Mouse (Mus musculus) forebrain, embryonic 12.5 days (tissue): ENCODE measurements at regions not wholly inside any gene's neighbourhood (a gene's known extent, or its start where the extent isn't known, plus 50 kb on each side); places are given as distances from the start of the nearest gene placed in this dataset.
A peak's percentile ranks its signal among the peaks of the same experiment; 100 is the strongest.

Source experiments
- ATAC-seq: fragments of 200-750 bp; cut with Nextera tagmentation; 2 replicates; pipeline ENCODE4 v1.8.0; 2017; ENCODE audit warnings: moderate TSS enrichment; ENCODE audit not compliant: low FRiP score
- H3K27ac ChIP-seq: fragments of 300-500 bp; sonication (generic); 2 replicates; pipeline ENCODE4 v1.5.1; 2016; ENCODE audit warnings: mild to moderate bottlenecking
- H3K27me3 ChIP-seq: fragments of 300-500 bp; sonication (generic); 2 replicates; pipeline ENCODE4 v1.6.1; 2016; ENCODE audit warnings: mild to moderate bottlenecking
- H3K36me3 ChIP-seq: fragments of 300-500 bp; sonication (generic); replicated peaks from 2 replicates; pipeline ENCODE4 v1.6.1; 2016; ENCODE audit warnings: mild to moderate bottlenecking
- H3K4me1 ChIP-seq: fragments of 300-500 bp; sonication (generic); 2 replicates; pipeline ENCODE4 v1.6.1; 2016
- H3K4me2 ChIP-seq: fragments of 300-500 bp; sonication (generic); 2 replicates; pipeline ENCODE4 v1.6.1; 2016; ENCODE audit warnings: mild to moderate bottlenecking, moderate library complexity
- H3K4me3 ChIP-seq: fragments of 300-500 bp; sonication (generic); replicated peaks from 2 replicates; pipeline ENCODE4 v1.5.1; 2016; ENCODE audit warnings: mild to moderate bottlenecking
- H3K9ac ChIP-seq: fragments of 300-500 bp; sonication (generic); 2 replicates; pipeline ENCODE4 v1.6.1; 2016; ENCODE audit warnings: mild to moderate bottlenecking
- H3K9me3 ChIP-seq: fragments of 300-500 bp; sonication (generic); 2 replicates; pipeline ENCODE4 v1.6.1; 2016
- WGBS: fragments of 180-500 bp; shearing (Covaris S2); methylation state at CpG from one replicate; pipeline ENCODE4 v1.1.7; 2016; 5-methylcytosine and 5-hydroxymethylcytosine counted together

- WGBS, result 77% methylated on average over 4 of the region's 4 CpGs
Observed at GRCm38 (mm10) chr3:62047704-62048506, 290.2 kb upstream of the Arhgef26 start.

GRCm38 (mm10) chr3:62054237-62054636 lies 283.9 kb upstream of the Arhgef26 start:
- H3K9ac ChIP-seq, result no peak overlapping the region
- 90% methylated on average over 1 of the region's 1 CpGs for WGBS
- no peak overlapping the region for H3K27ac ChIP-seq
- no peak overlapping the region for H3K4me3 ChIP-seq
- H3K9me3 ChIP-seq, result no peaks in the 10 kb centered on the region
- no peaks in the 10 kb centered on the region for H3K36me3 ChIP-seq
- H3K4me2 ChIP-seq, result no peak overlapping the region
- H3K4me1 ChIP-seq, result no peaks in the 10 kb centered on the region
- ATAC-seq, result no peak
- no peaks in the 10 kb centered on the region for H3K27me3 ChIP-seq

More at GRCm38 (mm10) chr3:62047704-62048506, 290.2 kb upstream of the Arhgef26 start:
- Histone ChIP-seq H3K36me3 (no peaks in the 10 kb centered on the region), H3K9me3 (no peaks in the 10 kb centered on the region), H3K9ac (no peak overlapping the region), H3K27me3 (no peaks in the 10 kb centered on the region), H3K27ac (no peak overlapping the region), H3K4me1 (no peaks in the 10 kb centered on the region), H3K4me2 (no peak overlapping the region), H3K4me3 (no peak overlapping the region)
- ATAC-seq, result no peak

GRCm38 (mm10) chr3:62078511-62078910 lies 259.6 kb upstream of the Arhgef26 start:
- H3K4me1 ChIP-seq, result no peaks in the 10 kb centered on the region
- no peak overlapping the region for H3K9ac ChIP-seq
- WGBS, result 88% methylated on average over 2 of the region's 2 CpGs
- no peaks in the 10 kb centered on the region for H3K27me3 ChIP-seq
- ATAC-seq, result no peak
- no peak overlapping the region for H3K27ac ChIP-seq
- no peaks in the 10 kb centered on the region for H3K9me3 ChIP-seq
- no peak overlapping the region for H3K4me3 ChIP-seq
- no peaks in the 10 kb centered on the region for H3K36me3 ChIP-seq
- H3K4me2 ChIP-seq, result no peak overlapping the region

- no peaks in the 10 kb centered on the region for H3K9me3 ChIP-seq
- no peaks in the 10 kb centered on the region for H3K27me3 ChIP-seq
- no peaks in the 10 kb centered on the region for H3K36me3 ChIP-seq
- no peak overlapping the region for H3K4me3 ChIP-seq
- no peak overlapping the region for H3K27ac ChIP-seq
- no peak overlapping the region for H3K9ac ChIP-seq
- ATAC-seq, result no peak
- H3K4me1 ChIP-seq, result no peaks in the 10 kb centered on the region
- H3K4me2 ChIP-seq, result no peak overlapping the region
Observed at GRCm38 (mm10) chr3:62085544-62085943, 252.6 kb upstream of the Arhgef26 start.

- no peak overlapping the region for H3K4me2 ChIP-seq
- no peak overlapping the region for H3K4me3 ChIP-seq
- H3K9ac ChIP-seq, result no peak overlapping the region
- ATAC-seq, result peak; percentile 75; the same call in 1 of the 2 replicates
- H3K9me3 ChIP-seq, result no peaks in the 10 kb centered on the region
- no peaks in the 10 kb centered on the region for H3K36me3 ChIP-seq
- H3K4me1 ChIP-seq, result no peaks in the 10 kb centered on the region
- H3K27me3 ChIP-seq, result no peaks in the 10 kb centered on the region
- no peak overlapping the region for H3K27ac ChIP-seq
- 84% methylated on average over 1 of the region's 1 CpGs for WGBS
Observed at GRCm38 (mm10) chr3:62087215-62087614, 250.9 kb upstream of the Arhgef26 start.

- Histone ChIP-seq H3K4me2 (no peak overlapping the region), H3K9me3 (no peaks in the 10 kb centered on the region), H3K27ac (no peak overlapping the region), H3K4me1 (no peaks in the 10 kb centered on the region), H3K4me3 (no peak overlapping the region), H3K36me3 (no peaks in the 10 kb centered on the region), H3K9ac (no peak overlapping the region), H3K27me3 (no peaks in the 10 kb centered on the region)
- 75% methylated on average over 5 of the region's 5 CpGs for WGBS
- no peak for ATAC-seq
Observed at GRCm38 (mm10) chr3:62103101-62103500, 235.0 kb upstream of the Arhgef26 start.

- Histone ChIP-seq H3K27me3 (no peaks in the 10 kb centered on the region), H3K4me3 (no peak overlapping the region), H3K4me2 (no peak overlapping the region), H3K36me3 (no peaks in the 10 kb centered on the region), H3K9me3 (no peaks in the 10 kb centered on the region), H3K9ac (no peak overlapping the region), H3K27ac (no peak overlapping the region), H3K4me1 (no peaks in the 10 kb centered on the region)
- ATAC-seq, result no peak
Observed at GRCm38 (mm10) chr3:62103872-62104271, 234.3 kb upstream of the Arhgef26 start.

- no peak overlapping the region for H3K9ac ChIP-seq
- ATAC-seq, result peak; percentile 33; the same call in 1 of the 2 replicates
Observed at GRCm38 (mm10) chr3:62104560-62104959, 233.6 kb upstream of the Arhgef26 start.

GRCm38 (mm10) chr3:62107339-62107738 lies 230.8 kb upstream of the Arhgef26 start:
- no peaks in the 10 kb centered on the region for H3K9me3 ChIP-seq
- ATAC-seq, result no peak
- no peaks in the 10 kb centered on the region for H3K4me1 ChIP-seq

More at GRCm38 (mm10) chr3:62104560-62104959, 233.6 kb upstream of the Arhgef26 start:
- Histone ChIP-seq H3K27me3 (no peaks in the 10 kb centered on the region), H3K4me3 (no peak overlapping the region), H3K4me1 (no peaks in the 10 kb centered on the region), H3K36me3 (no peaks in the 10 kb centered on the region), H3K27ac (no peak overlapping the region), H3K4me2 (no peak overlapping the region), H3K9me3 (no peaks in the 10 kb centered on the region)
- 24% methylated on average over 1 of the region's 1 CpGs for WGBS

More at GRCm38 (mm10) chr3:62107339-62107738, 230.8 kb upstream of the Arhgef26 start:
- no peak overlapping the region for H3K4me2 ChIP-seq
- H3K9ac ChIP-seq, result no peak overlapping the region
- H3K36me3 ChIP-seq, result no peaks in the 10 kb centered on the region
- no peak overlapping the region for H3K4me3 ChIP-seq
- H3K27ac ChIP-seq, result no peak overlapping the region
- no peaks in the 10 kb centered on the region for H3K27me3 ChIP-seq
